Mouse (Mus musculus): ENCODE results near the gene Atp6v1c2.

The Atp6v1c2 gene

DNA sequence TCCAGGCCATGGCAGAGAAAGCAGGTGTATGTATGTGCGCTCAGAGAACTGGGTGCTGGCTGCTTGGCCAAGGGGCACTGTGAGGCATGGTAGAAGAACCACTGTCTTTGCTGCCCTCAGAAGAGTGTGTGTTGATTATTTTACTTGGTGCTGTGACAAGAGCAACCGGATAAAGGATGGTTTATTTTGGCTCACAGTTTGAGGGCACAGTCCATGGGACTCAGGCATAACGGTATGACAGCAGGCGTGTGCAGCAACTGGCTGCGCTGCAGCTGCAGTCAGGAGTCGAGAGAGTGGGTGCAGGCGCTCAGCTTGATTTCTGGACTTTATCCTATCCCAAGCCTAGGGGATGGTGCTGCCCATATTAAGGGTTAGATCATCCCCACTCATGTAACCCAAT lies 70.7 kb downstream of the Atp6v1c2 start:
- no peak for DNase-seq (ENCODE audit: low read depth, low spot score)

DNA sequence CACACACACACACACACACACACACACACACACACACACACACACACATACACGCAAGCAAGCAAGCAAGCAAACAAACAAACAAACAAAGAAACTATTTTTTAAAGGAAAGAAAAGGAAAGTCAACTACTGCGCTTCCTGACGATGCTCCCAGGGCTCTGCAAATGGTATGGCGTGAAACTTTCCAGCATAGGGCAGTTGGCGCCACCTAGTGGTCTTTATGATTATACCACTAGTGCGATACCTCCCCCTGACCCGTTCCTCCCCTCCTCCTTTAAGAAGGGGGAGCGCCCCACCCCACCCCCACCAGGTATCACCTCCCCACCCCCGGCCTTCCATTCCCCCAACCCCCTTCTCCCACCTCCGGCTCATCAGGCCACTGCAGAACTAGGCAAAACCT lies 72.3 kb downstream of the Atp6v1c2 start:
- DNase-seq (ENCODE audit: low read depth, low spot score): no peak

DNA sequence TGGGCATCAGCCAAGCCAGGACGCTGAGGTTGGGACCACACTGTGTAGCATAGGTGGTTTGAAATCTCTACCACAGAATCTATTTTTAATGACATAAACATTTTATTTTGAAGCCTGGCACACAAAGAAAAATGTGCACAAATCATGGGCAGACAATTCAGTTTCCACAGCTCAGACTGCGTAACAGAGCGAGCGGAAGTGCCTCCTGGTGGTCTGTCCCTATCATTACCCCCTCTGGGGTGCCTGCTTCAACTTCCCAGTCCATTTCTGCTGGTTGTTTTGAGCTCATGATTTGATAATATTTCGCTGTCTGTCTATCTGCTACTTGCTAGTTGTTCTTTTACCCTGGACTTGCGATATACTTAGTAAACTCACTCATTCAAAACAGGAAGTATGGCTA lies 73.6 kb downstream of the Atp6v1c2 start:
- no peak for DNase-seq (ENCODE audit: low read depth, low spot score)

DNA sequence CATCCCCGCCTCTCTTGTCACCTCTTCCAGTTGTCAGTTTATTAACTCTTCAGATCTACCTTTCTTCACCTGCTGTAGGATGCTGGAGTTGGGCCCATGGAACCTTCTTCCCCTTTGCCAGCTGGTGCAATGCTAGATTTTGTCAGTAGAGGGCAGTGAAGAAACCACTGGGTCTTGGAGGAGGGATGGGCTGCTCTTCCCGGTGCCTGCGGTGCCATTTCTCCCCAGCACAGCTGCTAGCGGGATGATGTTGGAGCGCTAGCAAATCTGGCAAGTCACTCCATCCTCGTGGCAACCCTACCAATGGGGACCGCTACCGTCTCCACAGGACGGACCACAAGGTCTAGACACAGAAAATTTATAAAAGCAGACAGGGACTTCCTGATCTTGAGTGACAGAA lies 76.1 kb downstream of the Atp6v1c2 start:
- DNase-seq (ENCODE audit: low read depth, low spot score): peak; percentile 61

DNA sequence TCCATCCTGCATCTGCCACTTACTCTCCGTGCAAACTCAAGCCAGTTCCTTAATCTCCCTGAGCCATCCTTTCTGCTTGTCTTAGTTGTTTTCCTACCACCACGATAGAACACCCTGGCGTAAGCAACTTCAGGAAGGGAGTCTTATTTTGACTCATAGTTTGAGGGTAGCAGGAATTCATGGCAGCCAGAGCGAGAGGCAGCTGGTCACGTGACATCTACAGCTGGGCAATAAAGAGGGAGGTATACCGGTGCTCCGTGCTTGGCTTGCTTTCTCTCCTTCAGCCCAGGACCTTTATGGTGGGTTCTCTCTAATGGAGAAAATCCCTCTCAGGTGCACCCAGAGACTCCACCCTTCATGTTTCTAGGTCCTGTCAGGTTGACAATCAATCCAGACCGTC lies 78.2 kb downstream of the Atp6v1c2 start:
- no peak for DNase-seq (ENCODE audit: low read depth, low spot score)

DNA sequence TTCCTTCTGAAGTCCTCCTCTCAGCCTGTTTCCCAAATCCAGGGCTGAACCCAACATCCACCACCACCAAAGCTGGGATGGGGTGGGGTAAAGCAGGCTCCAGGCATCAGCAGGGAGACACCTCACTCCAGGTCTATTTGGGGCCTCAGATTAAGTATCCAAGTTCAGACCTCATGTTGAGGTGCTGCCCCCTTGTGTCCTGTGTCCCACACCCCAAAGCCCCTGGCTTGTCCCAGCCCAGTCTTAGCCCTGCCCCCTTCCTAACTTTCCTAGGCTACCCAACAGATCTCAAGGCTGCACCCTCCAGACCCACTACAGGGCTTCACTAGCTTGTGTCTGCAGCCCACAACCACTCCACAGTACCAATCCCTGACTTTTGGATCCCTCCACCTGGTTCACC lies 87.1 kb downstream of the Atp6v1c2 start:
- no peak for DNase-seq (ENCODE audit: low read depth, low spot score)

DNA sequence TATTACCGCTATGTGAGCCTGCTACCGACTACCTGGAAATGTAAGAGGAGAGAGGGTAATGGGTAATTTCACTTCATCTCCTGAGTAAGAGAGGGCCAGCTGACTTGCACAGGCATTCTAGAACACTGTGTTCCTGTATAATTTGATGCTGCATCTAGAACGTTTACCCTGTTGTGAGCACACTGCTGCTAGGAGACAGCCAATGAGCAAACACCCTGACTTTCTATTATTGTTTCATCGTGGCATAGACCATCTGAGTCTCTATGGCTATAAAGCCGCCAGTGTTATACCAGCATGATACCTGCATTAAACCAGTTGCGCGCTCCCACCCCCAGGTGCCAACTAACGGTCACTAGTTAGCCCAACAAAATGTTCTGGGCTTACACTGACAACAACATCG lies 87.5 kb downstream of the Atp6v1c2 start:
- DNase-seq (ENCODE audit: low read depth, low spot score): no peak

DNA sequence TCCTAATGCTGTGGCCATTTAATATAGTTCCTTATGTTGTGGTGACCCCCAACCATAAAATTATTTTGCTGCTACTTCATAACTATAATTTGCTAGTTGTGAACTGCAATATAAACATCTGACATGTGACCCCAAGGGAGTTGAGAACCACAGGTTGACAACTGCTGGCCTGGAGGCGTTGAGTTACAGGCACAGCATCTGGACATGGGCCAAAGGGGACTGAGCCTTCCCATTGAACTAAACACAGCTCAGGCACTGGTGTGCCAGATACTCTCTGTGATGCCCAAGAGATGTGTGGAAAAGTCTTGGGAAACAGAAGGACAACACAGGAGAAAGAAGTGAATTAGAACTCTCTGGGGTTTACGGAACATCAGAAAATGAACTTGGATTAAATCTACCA lies 88.1 kb downstream of the Atp6v1c2 start:
- DNase-seq (ENCODE audit: low read depth, low spot score): no peak

DNA sequence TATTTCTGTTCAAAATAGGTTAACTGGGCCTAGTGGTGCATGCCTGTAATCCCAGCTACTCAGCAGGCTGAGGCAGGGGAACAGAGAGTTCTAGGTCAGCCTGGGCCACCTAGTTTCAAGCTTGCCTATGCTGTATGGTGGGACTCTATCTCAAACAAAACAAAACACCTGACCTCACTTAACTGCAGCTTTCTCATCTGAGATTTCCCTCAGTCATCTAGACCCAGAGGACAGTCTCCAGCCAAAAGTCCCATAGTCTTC lies 89.8 kb downstream of the Atp6v1c2 start:
- no peak for DNase-seq (ENCODE audit: low read depth, low spot score)

DNA sequence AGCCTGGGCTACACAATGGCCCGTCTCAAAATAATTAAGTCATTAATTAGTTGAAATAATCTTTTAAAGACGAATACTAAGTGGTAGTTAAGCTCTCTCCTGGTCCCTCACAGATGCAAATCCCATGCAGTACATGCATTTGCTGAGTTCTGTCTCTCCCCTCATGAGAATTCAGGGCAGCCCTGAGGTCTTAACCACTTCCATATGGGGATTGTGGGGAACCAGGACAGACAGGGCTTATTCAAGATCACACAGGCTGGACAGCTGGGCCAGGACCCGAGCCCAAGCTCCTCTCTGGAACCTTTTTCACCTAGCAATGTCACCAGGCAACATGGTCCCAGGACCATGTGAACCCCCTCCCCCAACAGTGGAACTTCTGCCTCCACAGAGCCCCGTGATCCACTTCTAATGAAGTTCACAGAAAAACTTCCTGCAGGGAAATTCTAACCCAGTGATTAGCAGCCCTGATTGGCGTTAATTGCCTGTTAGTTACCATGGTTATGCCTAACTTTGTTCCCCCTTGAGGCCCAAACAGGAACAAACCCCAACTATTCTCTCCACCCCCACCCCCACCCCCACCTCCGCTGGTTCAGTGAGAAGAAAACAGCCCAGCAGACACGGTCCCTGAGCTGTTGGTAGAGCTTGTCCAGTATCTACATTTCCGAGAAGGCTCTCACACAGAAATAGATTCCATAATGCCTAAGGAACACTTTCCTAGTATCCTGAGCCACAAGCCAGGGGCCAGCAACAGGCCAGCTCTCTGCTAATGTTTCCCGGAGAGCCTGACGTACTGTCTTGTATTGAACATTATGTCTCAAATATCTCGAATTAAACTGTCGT lies 90.4 kb downstream of the Atp6v1c2 start:
- DNase-seq (ENCODE audit: low read depth, low spot score): no peak

DNA sequence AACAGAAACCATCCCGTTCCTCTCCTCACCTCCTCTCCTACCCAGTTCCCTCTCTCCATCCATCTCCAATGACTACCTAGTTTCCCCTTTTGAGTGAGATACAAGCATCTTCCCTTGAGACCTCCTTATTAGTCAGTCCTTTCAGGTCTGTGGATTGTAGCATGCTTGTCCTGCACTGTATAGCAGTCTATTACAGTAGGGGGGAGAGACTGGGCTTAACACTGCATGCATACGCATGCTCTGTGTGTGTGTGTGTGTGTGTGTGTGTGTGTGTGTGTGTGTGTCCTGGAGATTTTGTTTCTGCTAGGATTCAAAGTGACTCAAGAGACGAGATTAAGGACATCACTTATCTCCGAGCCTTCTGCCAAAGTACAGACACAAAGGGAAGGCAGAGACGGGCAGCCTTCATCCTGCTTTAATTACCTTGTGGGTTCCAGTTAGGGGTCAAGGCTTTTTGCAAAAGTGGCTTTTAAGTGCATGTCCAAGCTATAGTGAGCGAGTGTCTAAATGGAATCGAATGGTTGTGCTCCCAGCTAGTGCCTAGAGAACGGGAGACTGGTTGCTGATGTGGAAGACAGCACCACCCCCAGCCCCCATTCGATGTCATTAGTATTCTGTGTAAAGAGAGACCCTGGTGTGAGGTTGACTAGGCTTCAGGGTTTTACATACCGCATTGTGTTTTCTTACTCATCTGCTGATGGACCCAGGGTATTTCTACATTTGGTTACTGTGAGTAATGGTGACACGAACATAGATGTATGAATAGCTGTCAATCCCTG lies 93.4 kb downstream of the Atp6v1c2 start:
- no peak for DNase-seq (ENCODE audit: low read depth, low spot score)

All from WW6 (cell line).